Mouse (Mus musculus) embryo, embryonic 9.5 days (tissue): Measurements from ENCODE around the gene Ddx39.

Source experiments
- DNase-seq: peaks from one replicate; pipeline ENCODE4 v3.0.0-alpha.2; 2017; ENCODE audit errors: extremely low spot score

Gene Ddx39

DNA sequence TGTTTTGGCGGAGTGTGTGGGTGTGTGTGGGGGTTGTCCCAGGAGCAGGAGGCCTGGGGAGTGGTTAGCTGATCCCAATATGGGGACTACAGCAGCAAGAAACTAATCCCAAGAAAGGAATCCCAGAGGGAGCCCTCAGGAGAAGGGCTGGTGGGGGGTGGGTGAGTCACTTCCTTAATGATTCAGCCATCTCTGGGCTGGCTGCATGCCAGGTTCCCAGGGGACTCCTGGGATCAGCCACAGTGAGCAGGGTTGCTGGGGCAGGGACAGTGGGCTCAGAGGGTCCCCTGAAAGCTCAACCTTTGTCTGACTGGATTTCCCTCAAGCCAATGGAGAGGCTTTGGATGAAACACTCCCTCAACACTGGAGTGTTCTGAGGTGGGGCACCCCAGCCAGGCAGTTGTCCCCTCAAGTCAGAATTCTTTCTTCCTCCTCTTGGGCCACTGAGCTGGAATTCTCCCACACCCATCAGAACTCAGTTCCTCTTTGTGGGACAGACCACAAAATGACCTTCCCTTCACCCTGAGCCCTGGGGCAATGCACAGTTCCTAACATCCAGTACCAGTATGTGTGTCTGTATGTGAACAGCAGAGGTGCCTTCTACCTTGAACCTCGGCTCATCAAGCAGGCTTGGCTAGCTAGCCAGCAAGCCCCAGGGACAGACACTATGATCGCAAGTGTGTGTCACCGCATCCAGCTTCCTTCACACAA lies 23.0 kb downstream of the Ddx39 start:
- no peak for DNase-seq

DNA sequence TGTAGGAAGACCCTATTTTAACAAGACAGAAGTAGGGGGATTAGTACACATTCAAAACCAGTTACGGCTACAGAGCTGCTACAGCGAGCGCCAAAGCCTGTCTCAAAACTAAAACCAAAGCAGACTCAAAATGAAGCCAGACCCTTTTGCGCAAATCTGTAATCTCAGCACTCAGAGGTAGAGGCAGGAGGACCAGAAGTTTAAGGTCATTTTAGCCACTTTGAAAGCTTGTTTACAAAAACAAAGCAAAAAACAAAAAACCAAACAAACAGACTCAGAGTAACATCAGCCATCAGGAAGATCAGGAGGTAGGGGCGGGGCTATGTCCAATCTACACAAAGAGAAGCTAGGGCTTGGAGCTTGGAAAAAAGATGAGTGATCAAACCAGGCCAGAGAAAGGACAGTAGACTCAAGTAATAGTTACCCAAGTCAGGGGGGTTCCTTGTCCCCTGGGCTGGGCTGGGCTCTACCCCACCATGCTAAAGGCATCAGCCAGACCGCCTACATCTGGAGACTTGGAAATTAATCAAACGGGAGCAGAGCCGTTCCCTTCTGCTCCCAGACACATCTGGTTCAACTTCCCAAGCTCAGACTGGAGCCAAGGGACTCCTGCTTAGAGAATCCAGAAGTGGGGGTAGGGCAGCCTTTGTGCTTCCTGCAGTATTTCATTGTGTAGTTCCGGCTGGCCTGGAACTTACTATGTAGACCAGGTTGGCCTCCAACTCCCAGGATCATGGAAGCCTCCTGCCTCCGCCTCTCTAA lies 24.2 kb downstream of the Ddx39 start:
- no peak for DNase-seq

- DNase-seq, result no peak
These were observed 24.9 kb downstream of the Ddx39 start for GRCm38 (mm10) chr8:83739711-83740468.

DNA sequence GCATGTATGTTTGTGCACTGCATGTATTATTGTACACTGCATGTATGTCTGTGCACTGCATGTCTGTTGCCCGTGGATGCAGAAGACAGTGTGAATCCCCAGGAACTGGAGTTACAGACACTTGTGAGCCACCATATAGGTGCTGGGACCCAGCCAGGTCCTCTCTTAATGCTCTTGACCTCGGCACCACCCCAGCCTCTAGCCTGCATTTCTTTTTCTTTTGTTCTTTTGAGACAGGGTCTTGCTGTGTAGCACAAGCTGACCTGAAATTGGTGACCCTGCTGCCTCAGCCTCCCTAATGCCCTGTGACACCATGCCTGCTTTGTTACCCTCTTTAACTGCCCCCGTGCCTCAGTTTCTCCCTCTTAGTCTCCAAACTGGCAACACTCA lies 25.6 kb downstream of the Ddx39 start:
- DNase-seq, result no peak

GRCm38 (mm10) chr8:83740976-83741741 lies 26.2 kb downstream of the Ddx39 start, which contains the start of gene Adgre5:
Adgre5 (minus strand) TSS chr8:83741326.
- DNase-seq, result peak; percentile 61

DNA sequence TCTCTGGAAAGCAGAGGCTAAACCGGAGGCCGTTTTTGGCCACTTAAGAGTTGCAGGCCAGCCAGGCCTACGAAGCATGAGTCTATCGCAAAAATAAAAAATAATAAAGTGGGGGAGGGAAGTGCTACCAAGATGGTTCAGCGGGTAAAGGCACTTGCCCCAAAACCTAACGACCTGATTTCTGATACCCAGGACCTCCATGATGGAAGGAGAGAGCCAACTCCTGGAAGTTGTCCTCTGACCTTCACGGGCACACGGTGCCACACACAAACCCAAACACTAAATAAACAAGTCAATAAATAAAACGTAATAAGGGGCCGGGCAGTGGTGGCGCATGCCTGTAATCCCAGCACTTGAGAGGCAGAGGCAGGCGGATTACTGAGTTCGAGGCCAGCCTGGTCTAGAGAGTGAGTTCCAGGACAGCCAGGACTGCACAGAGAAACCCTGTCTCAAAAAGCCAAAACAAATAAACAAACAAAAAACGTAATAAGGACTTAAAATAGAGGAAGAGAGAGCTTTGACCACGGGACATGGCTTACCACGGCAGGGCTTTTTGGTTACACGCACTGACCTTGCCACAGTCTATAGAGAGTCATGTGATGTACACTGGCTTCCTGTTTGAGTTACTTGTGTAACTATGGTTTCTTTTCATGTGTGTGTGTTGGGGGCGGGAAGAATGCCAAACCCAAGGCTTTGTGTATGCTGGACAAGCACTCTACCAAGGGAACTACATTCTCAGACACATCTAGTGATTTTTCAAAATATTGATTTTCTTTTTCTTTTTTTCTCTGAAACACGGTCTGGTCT lies 27.1 kb downstream of the Ddx39 start:
- DNase-seq, result no peak

- DNase-seq, result no peak
These were observed 28.0 kb downstream of the Ddx39 start for GRCm38 (mm10) chr8:83742968-83743367.

GRCm38 (mm10) chr8:83744070-83744469 lies 29.1 kb downstream of the Ddx39 start:
- DNase-seq, result no peak

- peak; percentile 59 for DNase-seq
These were observed 32.8 kb downstream of the Ddx39 start for GRCm38 (mm10) chr8:83747661-83748346.

- DNase-seq, result no peak
These were observed 33.7 kb downstream of the Ddx39 start for GRCm38 (mm10) chr8:83748708-83749107.

DNA sequence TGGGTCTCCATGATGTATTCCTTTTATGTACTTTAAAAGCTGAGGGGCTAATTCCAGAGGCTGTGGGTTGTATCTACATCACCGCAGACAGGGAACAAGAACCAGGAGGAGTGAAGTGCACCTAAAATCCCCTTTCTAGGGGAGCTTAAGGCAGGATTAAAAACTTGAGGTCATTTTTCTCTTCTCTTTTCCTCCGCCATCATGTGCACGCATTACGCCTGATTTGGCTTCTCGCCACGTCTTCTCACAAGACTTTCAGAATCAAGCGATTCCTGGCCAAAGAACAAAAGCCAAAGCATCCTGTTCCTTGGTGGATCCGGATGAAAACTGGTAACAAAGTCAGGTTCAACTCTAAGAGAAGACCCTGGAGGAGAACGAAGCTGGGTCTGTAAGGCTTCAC lies 34.3 kb downstream of the Ddx39 start:
- DNase-seq, result no peak

DNA sequence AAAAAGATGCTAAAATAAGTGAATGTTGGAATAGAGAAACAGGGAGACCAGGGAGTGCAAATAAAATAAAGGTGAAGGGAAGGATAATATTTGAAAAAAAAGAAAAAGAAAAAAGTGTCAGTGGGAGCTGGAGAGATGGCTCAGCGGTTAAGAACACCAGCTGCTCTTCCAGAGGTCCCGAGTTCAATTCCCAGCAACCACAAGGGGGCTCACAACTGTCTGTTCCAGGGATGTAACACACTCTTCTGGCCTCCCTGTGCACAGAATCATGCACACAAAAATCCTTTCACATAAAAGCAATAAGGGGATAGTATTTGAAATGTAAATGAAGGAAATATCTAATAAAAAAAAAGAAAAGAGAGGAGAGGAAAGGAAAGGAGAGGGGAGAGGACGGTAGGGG lies 39.2 kb downstream of the Ddx39 start:
- no peak for DNase-seq

GRCm38 (mm10) chr8:83756273-83756672 lies 41.3 kb downstream of the Ddx39 start:
- DNase-seq, result no peak

- no peak for DNase-seq
These were observed 42.2 kb downstream of the Ddx39 start for GRCm38 (mm10) chr8:83757084-83757607.

DNA sequence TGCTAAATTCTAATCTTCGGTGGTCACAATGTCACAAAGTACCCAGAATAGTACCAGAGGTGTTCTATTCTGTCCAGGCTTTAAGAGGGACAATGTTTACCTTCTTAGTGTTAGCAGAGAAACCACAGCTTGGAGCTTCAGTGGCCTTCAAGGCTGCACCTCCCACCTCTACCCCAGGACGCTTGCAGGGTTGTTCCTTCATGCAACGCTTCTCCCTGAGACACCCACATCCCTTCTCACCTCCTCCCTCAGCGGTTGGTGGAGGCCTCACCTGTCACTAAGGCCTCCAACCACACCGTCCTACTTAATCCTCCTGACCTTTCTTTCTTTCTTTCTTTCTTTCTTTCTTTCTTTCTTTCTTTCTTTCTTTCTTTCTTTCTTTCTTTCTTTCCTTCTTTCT lies 43.3 kb downstream of the Ddx39 start:
- DNase-seq, result no peak

DNA sequence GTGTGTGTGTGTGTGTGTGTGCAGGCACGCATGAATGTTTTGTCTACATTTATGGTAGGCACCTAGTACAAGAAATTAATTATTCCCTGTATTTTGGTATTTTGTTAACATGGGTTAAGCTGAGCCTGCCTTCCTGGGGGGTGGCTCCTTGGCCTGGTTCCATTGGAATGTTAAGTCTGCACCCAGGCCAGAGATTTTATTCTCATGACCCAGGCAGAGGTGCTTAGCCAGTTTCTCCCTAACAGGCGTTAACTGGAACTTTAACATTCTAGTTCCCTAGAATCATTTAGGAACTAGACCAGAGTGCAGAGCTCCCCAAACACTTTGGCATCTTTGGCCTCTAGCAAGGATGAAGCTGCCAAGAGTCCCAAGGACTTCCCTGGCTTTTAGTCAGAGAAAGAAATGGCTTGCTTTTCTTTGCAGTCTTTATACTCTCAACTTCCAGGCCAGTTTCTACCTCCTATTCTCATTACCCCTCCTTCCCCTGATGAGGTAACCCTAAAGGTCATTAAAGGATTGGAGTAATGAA lies 44.3 kb downstream of the Ddx39 start:
- DNase-seq, result no peak

- no peak for DNase-seq
These were observed 49.1 kb downstream of the Ddx39 start for GRCm38 (mm10) chr8:83764116-83764515.

DNA sequence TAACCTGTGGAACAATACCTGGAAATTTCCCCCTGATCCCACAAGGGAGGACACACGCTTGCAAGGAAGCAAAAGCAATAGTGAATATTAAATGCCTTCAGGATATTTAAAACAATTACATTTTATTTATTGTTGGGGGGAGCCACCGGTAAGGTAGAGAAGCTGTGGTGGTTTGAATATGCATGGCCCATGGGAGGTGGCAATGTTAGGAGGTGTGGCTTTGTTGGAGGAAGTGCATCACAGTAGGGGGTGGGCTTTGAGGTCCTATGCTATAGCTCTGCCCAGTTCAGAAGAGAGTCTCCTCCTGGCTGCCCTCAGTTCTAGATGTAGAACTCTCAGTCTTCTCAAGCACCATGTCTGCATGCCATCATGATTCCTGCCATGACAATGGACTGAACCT lies 49.7 kb downstream of the Ddx39 start:
- DNase-seq, result no peak

GRCm38 (mm10) chr8:83765663-83766062 lies 50.7 kb downstream of the Ddx39 start:
- DNase-seq, result no peak

DNA sequence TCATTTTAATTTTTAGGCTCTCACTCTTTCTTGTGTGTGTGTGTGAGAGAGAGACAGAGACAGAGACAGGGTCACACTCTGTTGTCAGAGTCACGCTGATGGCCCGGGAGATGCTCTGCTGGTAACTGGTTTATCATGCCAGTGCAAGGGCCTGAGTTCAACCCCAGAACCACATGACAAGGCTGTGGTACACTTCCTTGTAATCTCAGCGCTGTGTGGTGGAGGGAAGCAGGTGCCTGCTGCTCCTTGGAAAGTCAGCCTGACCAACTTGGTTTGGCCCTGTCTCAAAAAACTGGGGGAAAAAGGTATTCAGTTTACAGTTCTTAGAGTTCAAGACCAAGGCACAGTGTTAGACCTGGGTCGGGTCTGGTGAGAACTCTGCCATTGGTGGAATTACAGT lies 52.5 kb downstream of the Ddx39 start:
- DNase-seq, result no peak
